Mouse (Mus musculus): ENCODE results near the gene Pex11b. TPM values are rescaled to one million over a fixed set of nuclear protein-coding genes. Genes with fewer than 3 reads are reported as not detected.
"Not testable (repeated sequence)": the region's sequence is repeated elsewhere in the genome, so short reads cannot be mapped to it uniquely, and the experiment has no call there.

Gene Pex11b
- polyA plus RNA-seq, 1 experiment from 2014 or later, result 41.8 TPM

DNA sequence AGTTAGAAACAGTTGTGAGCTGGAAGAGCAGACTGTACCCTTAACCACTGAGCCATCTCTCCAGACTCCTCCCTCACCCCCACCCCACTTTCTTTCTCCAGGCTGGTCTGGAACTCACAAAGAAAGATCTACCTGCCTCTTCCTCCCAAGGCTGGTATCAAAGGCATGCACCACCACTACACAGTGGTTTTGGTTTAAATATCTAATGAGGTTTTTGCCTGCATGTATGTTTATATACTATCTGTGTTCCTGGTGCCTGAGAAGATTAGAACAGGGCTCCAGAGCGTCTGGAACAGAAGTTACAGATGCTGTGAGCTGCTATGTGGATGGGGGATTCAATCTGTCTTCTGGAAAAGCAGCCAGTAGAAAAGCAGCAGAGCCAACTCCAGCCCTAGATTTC is 1.2 kb upstream of the Pex11b start:
- Histone ChIP-seq H3K36me3 (peaks cover 51% of the 10 kb centered on the region), H3K4me1 (replicated peaks) (peaks cover 40% of the 10 kb centered on the region), H3K4me3 (no peak overlapping the region), H3K9me3 (no peaks in the 10 kb centered on the region), H3K27me3 (ENCODE audit: insufficient read depth, poor library complexity, severe bottlenecking) (no peaks in the 10 kb centered on the region), H3K27ac (no peak overlapping the region)
- no peak for DNase-seq (ENCODE audit: low spot score)
- WGBS, result 71% methylated on average over 1 of the region's 1 CpGs

DNA sequence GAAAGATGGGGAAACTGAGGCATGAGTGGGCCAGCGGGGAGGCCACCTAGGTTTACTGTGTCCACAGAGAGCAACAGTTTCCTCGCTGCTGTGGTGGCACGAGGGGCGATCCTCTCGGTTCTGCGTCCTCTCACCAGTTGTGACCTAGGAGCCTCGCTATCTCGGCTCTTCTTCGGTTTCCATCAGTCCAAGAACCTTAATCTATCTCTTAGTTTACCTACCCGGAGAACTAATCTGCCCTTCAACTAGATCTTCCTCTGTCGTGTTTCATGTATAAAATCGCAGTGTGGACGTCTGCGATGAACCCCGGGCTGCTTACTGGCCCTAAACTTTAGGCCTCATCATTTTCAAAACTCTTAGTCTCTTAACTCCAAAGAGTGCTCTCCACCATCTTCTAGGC is 730 bp downstream of the Pex11b start:
- Histone ChIP-seq H3K27me3 (ENCODE audit: insufficient read depth, poor library complexity, severe bottlenecking) (no peaks in the 10 kb centered on the region), H3K9me3 (no peaks in the 10 kb centered on the region), H3K4me1 (replicated peaks) (peaks cover 30% of the 10 kb centered on the region), H3K4me3 (peak overlapping the region; percentile 81), H3K27ac (peak overlapping the region; percentile 93), H3K36me3 (peaks cover 67% of the 10 kb centered on the region)
- DNase-seq (ENCODE audit: low spot score), result no peak
- 14% methylated on average over 15 of the region's 15 CpGs for WGBS

- 70% methylated on average over 11 of the region's 11 CpGs for WGBS
- Histone ChIP-seq H3K27ac (peak overlapping the region; percentile 66; the same call in 1 of the 2 replicates), H3K9me3 (no peaks in the 10 kb centered on the region), H3K4me1 (replicated peaks) (peaks cover 26% of the 10 kb centered on the region), H3K36me3 (peaks cover 67% of the 10 kb centered on the region), H3K27me3 (ENCODE audit: insufficient read depth, poor library complexity, severe bottlenecking) (no peaks in the 10 kb centered on the region), H3K4me3 (peak overlapping the region; percentile 81)
- no peak for DNase-seq (ENCODE audit: low spot score)
These were observed 1.3 kb downstream of the Pex11b start for GRCm38 (mm10) chr3:96636448-96636847.

- peaks cover 25% of the 10 kb centered on the region for H3K4me1 ChIP-seq (replicated peaks)
- 91% methylated on average over 1 of the region's 1 CpGs for WGBS
These were observed 4.0 kb downstream of the Pex11b start for GRCm38 (mm10) chr3:96639219-96639618.

GRCm38 (mm10) chr3:96645018-96645649 is 10.0 kb downstream of the Pex11b start, which contains the start of gene Itga10:
Gene Itga10 (plus strand): TSS chr3:96645584.
- H3K27ac ChIP-seq, result no peak within 1 kb of the TSS
- no peaks in the 10 kb centered on the region for H3K9me3 ChIP-seq
- DNase-seq (ENCODE audit: low spot score), result peak; percentile 20
- H3K36me3 ChIP-seq, result peaks cover 38% of the 10 kb centered on the region
- no peak within 1 kb of the TSS for H3K4me3 ChIP-seq
- no peaks in the 10 kb centered on the region for H3K4me1 ChIP-seq (replicated peaks)
- WGBS, result 65% methylated on average over 7 of the region's 7 CpGs
- no peaks in the 10 kb centered on the region for H3K27me3 ChIP-seq (ENCODE audit: insufficient read depth, poor library complexity, severe bottlenecking)

More at GRCm38 (mm10) chr3:96639219-96639618, 4.0 kb downstream of the Pex11b start:
- Histone ChIP-seq H3K9me3 (no peaks in the 10 kb centered on the region), H3K4me3 (no peak overlapping the region), H3K36me3 (peaks cover 65% of the 10 kb centered on the region), H3K27ac (no peak overlapping the region), H3K27me3 (ENCODE audit: insufficient read depth, poor library complexity, severe bottlenecking) (no peaks in the 10 kb centered on the region)
- DNase-seq (ENCODE audit: low spot score), result peak; percentile 57

DNA sequence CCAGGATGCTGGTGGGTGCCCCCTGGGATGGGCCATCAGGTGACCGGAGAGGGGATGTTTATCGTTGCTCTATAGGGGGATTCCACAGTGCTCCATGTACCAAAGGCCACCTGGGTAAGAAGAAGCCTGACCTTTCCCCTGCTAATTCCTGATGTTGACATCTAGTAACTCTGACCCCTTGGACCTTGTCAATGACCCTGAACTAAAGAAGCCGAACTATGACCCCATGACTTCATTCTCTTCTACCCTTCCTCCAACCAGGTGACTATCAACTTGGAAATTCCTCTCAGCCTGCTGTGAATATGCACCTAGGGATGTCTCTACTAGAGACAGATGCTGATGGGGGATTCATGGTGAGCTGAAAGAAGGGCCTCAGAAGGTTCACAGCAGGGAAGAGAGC is 12.2 kb downstream of the Pex11b start:
- H3K4me3 ChIP-seq, result no peak overlapping the region
- no peaks in the 10 kb centered on the region for H3K27me3 ChIP-seq (ENCODE audit: insufficient read depth, poor library complexity, severe bottlenecking)
- H3K36me3 ChIP-seq, result peaks cover 27% of the 10 kb centered on the region
- 87% methylated on average over 3 of the region's 3 CpGs for WGBS
- DNase-seq (ENCODE audit: low spot score), result no peak
- no peaks in the 10 kb centered on the region for H3K9me3 ChIP-seq
- H3K4me1 ChIP-seq (replicated peaks), result no peaks in the 10 kb centered on the region
- H3K27ac ChIP-seq, result no peak overlapping the region

DNA sequence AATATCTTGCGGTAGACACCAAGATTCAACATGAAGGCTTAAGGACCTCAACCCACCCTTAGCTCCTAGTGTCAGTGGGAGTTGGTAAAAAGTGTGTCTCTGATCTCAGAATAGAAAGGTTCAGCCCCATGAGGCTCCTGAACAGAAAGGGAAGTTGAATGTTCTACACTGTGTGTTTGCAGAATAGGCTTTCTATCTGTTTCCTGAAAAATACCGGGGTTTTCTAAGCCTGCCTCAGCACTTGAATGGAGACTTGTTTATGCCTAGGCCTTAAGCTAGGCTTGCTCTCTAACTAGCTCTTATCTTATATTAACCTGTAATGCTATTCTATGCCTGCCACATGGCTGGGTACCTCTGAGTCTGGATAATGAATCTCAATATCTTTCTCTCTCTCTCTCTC is 25.7 kb downstream of the Pex11b start:
- no peak overlapping the region for H3K27ac ChIP-seq

DNA sequence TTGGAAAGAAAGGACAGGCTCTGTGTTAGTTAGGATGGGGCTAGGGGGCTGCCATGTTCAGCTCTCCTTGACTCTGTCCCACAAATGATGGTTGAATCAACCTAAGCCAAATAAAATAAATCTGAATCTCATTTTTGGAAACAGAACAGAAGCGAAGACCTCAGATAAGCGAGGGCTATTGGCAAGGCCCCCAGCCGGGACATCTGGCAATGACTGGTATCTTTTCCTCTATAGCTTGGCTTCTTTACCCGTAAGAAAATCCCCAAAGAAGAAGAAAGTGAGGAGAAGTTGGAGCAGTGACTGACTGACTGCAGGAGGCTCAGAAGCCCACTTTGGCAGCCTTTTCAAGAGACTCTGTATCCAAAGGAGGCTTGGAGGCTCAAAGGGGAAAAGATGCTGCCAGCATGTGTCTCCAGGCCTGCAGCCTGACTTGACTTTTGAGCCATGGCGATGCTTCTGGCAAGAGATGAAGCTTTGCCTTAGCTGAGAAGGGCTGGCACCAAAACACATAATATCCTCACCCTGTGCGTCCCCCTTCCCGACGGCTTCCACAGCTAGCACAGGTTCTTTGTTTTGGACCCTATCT is 27.6 kb downstream of the Pex11b start:
- H3K4me3 ChIP-seq, result peak overlapping the region; percentile 41; the same call in 1 of the 2 replicates
- H3K27ac ChIP-seq, result peak overlapping the region; percentile 64
- peaks cover 15% of the 10 kb centered on the region for H3K4me1 ChIP-seq (replicated peaks)
- peaks cover 7% of the 10 kb centered on the region; the same call in 1 of the 2 replicates for H3K27me3 ChIP-seq (ENCODE audit: insufficient read depth, poor library complexity, severe bottlenecking)
- WGBS, result 54% methylated on average over 8 of the region's 8 CpGs
- H3K36me3 ChIP-seq, result no peaks in the 10 kb centered on the region
- no peak for DNase-seq (ENCODE audit: low spot score)
- no peaks in the 10 kb centered on the region for H3K9me3 ChIP-seq

More for the DNA sequence above, 25.7 kb downstream of the Pex11b start:
- Histone ChIP-seq H3K4me3 (no peak overlapping the region), H3K9me3 (no peaks in the 10 kb centered on the region), H3K27me3 (ENCODE audit: insufficient read depth, poor library complexity, severe bottlenecking) (peaks cover 7% of the 10 kb centered on the region; the same call in 1 of the 2 replicates), H3K4me1 (replicated peaks) (peaks cover 15% of the 10 kb centered on the region), H3K36me3 (peaks cover 8% of the 10 kb centered on the region; the same call in 1 of the 2 replicates)
- 95% methylated on average over 2 of the region's 2 CpGs for WGBS
- DNase-seq (ENCODE audit: low spot score), result no peak

GRCm38 (mm10) chr3:96663432-96664239 is 28.5 kb downstream of the Pex11b start:
- Histone ChIP-seq H3K27ac (peak overlapping the region; percentile 64), H3K27me3 (ENCODE audit: insufficient read depth, poor library complexity, severe bottlenecking) (peaks cover 7% of the 10 kb centered on the region; the same call in 1 of the 2 replicates), H3K4me1 (replicated peaks) (peaks cover 15% of the 10 kb centered on the region), H3K9me3 (no peaks in the 10 kb centered on the region), H3K4me3 (peak overlapping the region; percentile 41), H3K36me3 (no peaks in the 10 kb centered on the region)
- peak; percentile 86 for DNase-seq (ENCODE audit: low spot score)
- 6% methylated on average over 18 of the region's 18 CpGs for WGBS

DNA sequence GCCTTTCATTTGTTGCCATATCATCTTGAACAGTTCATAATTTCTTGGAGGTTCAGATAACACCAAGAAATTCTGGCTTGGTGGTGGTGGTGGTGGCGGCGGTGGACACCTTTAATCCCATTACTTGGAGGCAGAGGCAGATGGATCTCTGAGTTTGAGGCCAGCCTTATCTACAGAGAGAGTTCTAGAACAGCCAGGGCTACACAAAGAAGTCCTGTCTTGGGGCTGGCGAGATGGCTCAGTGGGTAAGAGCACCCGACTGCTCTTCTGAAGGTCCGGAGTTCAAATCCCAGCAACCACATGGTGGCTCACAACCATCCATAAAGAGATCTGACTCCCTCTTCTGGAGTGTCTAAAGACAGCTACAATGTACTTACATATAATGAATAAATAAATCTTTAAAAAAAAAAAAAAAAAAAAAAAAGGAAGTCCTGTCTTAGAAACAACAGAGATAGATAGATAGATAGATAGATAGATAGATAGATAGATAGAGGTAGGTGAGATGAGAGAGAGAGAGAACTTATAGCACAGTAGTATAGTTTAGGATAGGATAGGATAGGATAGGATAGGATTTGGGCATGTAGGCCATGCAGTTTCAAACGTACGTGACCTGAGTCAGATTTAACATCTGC is 30.7 kb downstream of the Pex11b start:
- H3K4me3 ChIP-seq; DNase-seq (ENCODE audit: low spot score); H3K27ac ChIP-seq; H3K9me3 ChIP-seq; H3K36me3 ChIP-seq: not testable (repeated sequence)
- peaks cover 14% of the 10 kb centered on the region for H3K27me3 ChIP-seq (ENCODE audit: insufficient read depth, poor library complexity, severe bottlenecking)
- 90% methylated on average over 7 of the region's 7 CpGs for WGBS
- peaks cover 30% of the 10 kb centered on the region for H3K4me1 ChIP-seq (replicated peaks)

GRCm38 (mm10) chr3:96666916-96667315 is 31.7 kb downstream of the Pex11b start:
- 95% methylated on average over 5 of the region's 5 CpGs for WGBS
- peaks cover 25% of the 10 kb centered on the region for H3K27me3 ChIP-seq (ENCODE audit: insufficient read depth, poor library complexity, severe bottlenecking)

GRCm38 (mm10) chr3:96667316-96667715 is 32.1 kb downstream of the Pex11b start:
- peaks cover 30% of the 10 kb centered on the region for H3K4me1 ChIP-seq (replicated peaks)
- DNase-seq (ENCODE audit: low spot score), result no peak
- H3K27me3 ChIP-seq (ENCODE audit: insufficient read depth, poor library complexity, severe bottlenecking), result peaks cover 28% of the 10 kb centered on the region
- no peak overlapping the region for H3K4me3 ChIP-seq
- H3K36me3 ChIP-seq, result no peaks in the 10 kb centered on the region
- 25% methylated on average over 1 of the region's 1 CpGs for WGBS
- H3K27ac ChIP-seq, result no peak overlapping the region
- no peaks in the 10 kb centered on the region for H3K9me3 ChIP-seq

More at GRCm38 (mm10) chr3:96666916-96667315, 31.7 kb downstream of the Pex11b start:
- H3K9me3 ChIP-seq, result no peaks in the 10 kb centered on the region
- no peaks in the 10 kb centered on the region for H3K36me3 ChIP-seq
- DNase-seq (ENCODE audit: low spot score), result no peak
- no peak overlapping the region for H3K27ac ChIP-seq
- peaks cover 30% of the 10 kb centered on the region for H3K4me1 ChIP-seq (replicated peaks)
- H3K4me3 ChIP-seq, result no peak overlapping the region
